Mouse (Mus musculus): ENCODE results near the gene Pi16. TPM values are rescaled to one million over a fixed set of nuclear protein-coding genes. Genes with fewer than 3 reads are reported as not detected.
A peak's percentile ranks its signal among the peaks of the same experiment; 100 is the strongest.
"Not testable (repeated sequence)": the region's sequence is repeated elsewhere in the genome, so short reads cannot be mapped to it uniquely, and the experiment has no call there.

The Pi16 gene
- 4.2 and 6.4 TPM in 2 replicates for polyA plus RNA-seq (2012; rRNA removed)

DNA sequence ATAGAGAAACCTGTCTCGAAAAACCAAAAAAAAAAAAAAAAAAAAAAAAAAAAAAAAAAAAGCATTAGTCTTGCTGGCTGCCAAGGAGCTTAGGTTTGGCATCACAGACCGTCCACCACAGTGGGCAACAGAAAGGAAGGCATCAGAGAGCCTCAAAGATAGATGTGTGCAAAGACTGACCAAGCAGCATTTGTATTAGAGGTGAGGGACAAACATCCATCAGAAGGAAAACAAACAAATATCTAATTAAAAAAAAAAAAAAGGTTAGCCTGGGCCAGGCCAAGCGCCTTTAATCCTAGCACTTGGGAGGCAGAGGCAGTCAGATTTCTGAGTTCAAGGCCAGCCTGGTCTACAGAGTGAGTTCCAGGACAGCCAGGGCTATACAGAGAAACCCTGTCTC is at the start of gene Pi16:
Gene Pi16, plus strand, starts transcription at position 301 of the 400 bp plus-strand sequence.
- not testable (repeated sequence) for H3K27ac ChIP-seq (ENCODE audit: insufficient read depth, low read length); H3K27me3 ChIP-seq (ENCODE audit: control insufficient read depth, insufficient read depth, low read length); DNase-seq (ENCODE audit: low read depth in 1 of 2, low spot score in 2 of 2); H3K36me3 ChIP-seq (ENCODE audit: control insufficient read depth, insufficient read depth, low read length); H3K4me3 ChIP-seq (ENCODE audit: extremely low read depth, insufficient read depth, insufficient read length); H3K4me1 ChIP-seq (ENCODE audit: control insufficient read depth, insufficient read depth, insufficient read length)
- WGBS: 88% methylated on average over 3 of the region's 3 CpGs

DNA sequence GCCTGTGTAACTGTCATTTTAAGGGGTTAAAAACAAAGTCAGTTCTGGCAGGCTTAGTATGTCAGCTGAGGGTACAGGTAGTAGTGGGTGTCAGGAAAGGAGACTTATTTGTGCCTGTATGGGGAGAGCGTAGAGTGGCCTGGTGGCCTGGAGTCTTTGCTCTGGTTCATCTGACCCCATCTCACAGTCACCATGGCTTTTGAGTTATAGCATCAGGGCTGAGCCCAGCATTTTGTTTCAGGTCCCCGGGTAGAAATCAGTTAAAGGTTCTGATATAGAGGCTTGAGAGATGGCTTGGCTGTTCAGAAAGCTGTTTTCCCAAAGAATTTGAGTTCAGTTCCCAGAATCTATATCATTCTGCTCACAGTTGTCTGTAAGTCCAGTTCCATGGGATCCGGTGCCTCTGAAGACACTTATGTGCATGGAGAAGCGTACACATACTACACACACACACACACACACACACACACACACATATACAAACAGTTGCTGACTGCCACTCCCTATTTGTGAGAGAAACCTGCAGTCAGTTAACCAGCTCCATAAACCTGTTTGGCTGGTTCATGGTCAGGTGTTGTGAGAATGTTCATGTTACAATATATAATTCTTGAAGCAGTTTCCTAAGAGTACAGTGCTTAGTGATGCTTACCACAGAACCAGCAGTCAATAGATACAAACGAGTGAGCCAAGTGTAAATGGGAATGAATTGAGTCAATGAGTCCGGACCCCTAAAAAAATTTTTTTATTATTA is 49.4 kb upstream of the Pi16 start:
- H3K4me1 ChIP-seq (ENCODE audit: control insufficient read depth, insufficient read depth, insufficient read length): peaks cover 7% of the 10 kb centered on the region; the same call in 1 of the 2 replicates
- TF ChIP-seq CTCF (IDR thresholded peaks at IDR 0.05; ENCODE audit: extremely low read depth, insufficient read depth, insufficient read length, insufficient replicate concordance): no peak
- no peak for TF ChIP-seq POLR2A (IDR thresholded peaks at IDR 0.05; ENCODE audit: low read depth, low read length)
- H3K27me3 ChIP-seq (ENCODE audit: control insufficient read depth, insufficient read depth, low read length): no peaks in the 10 kb centered on the region
- WGBS: 61% methylated on average over 6 of the region's 6 CpGs
- no peak overlapping the region for H3K27ac ChIP-seq (ENCODE audit: insufficient read depth, low read length)
- H3K36me3 ChIP-seq (ENCODE audit: control insufficient read depth, insufficient read depth, low read length): no peaks in the 10 kb centered on the region
- DNase-seq (ENCODE audit: low read depth in 1 of 2, low spot score in 2 of 2): no peak
- no peak overlapping the region for H3K4me3 ChIP-seq (ENCODE audit: extremely low read depth, insufficient read depth, insufficient read length)

DNA sequence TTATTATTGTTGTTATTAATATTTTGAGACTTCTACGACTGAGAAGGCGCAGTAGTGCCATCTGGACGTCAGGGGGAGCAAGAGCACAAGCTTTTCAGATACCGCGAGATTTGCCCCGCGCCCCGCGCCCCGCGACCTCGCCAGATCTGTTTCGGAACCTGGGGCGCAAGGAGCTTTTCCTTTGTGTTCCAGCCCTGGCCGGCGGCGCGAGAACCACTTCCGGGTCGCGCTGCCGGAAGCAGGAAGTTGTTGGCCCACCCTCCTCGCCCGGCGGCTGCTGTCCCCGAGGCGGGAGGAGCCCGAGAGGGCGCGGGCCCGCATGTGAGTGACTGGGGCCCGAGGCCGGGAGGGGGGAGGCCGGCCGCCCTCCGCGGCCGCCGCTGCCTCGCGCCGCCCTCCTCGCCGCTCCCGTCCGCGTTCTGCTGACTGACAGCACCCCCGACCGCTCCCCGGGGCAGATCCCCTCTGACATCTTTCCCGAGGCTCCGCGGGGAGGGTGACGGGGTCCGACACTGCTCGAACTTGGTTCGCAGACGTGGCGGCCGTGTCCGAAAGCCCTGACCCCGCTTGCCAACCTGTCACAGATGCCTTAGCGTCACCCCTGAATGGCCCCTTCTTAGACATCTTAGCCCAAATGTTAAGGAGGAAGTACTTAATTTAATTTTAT is 48.7 kb upstream of the Pi16 start, which contains the start of gene BC004004:
Gene BC004004, plus strand, starts transcription at position 107 of the 667 bp plus-strand sequence.
- H3K4me1 ChIP-seq (ENCODE audit: control insufficient read depth, insufficient read depth, insufficient read length): peaks cover 7% of the 10 kb centered on the region; the same call in 1 of the 2 replicates

DNA sequence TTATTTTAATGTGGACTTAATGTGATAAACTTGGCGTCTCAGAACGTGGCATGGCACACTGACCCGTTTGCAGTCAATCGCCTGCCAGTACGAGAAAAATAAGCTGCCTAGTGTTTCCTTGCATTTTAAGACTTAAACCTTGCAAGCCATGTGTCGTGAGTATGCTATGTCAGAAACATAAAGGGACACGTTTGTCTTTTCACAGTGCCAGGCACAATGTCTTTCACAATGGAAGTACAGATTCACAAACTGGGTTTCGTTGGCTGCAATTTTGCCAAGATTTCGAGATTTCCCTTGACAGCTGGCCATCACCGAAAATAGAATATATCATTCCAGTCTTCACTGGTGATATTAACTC is 48.2 kb upstream of the Pi16 start:
- peaks cover 7% of the 10 kb centered on the region; the same call in 1 of the 2 replicates for H3K4me1 ChIP-seq (ENCODE audit: control insufficient read depth, insufficient read depth, insufficient read length)
- no peaks in the 10 kb centered on the region for H3K36me3 ChIP-seq (ENCODE audit: control insufficient read depth, insufficient read depth, low read length)
- no peaks in the 10 kb centered on the region for H3K27me3 ChIP-seq (ENCODE audit: control insufficient read depth, insufficient read depth, low read length)
- TF ChIP-seq CTCF (IDR thresholded peaks at IDR 0.05; ENCODE audit: extremely low read depth, insufficient read depth, insufficient read length, insufficient replicate concordance) (no peak), POLR2A (IDR thresholded peaks at IDR 0.05; ENCODE audit: low read depth, low read length) (no peak)
- 10% methylated on average over 10 of the region's 10 CpGs for WGBS
- H3K27ac ChIP-seq (ENCODE audit: insufficient read depth, low read length): peak overlapping the region; percentile 92
- no peak for DNase-seq (ENCODE audit: low read depth in 1 of 2, low spot score in 2 of 2)
- H3K4me3 ChIP-seq (ENCODE audit: extremely low read depth, insufficient read depth, insufficient read length): peak overlapping the region; percentile 71

More for the DNA sequence above, 48.7 kb upstream of the Pi16 start, which contains the start of gene BC004004:
- TF ChIP-seq POLR2A (IDR thresholded peaks at IDR 0.05; ENCODE audit: low read depth, low read length) (peak; percentile 60), CTCF (IDR thresholded peaks at IDR 0.05; ENCODE audit: extremely low read depth, insufficient read depth, insufficient read length, insufficient replicate concordance) (peak; percentile 61; the same call in 1 of the 2 replicates)
- H3K4me3 ChIP-seq (ENCODE audit: extremely low read depth, insufficient read depth, insufficient read length): peak within 1 kb of the TSS; percentile 71
- H3K27ac ChIP-seq (ENCODE audit: insufficient read depth, low read length): peak within 1 kb of the TSS; percentile 92
- DNase-seq (ENCODE audit: low read depth in 1 of 2, low spot score in 2 of 2): peak; percentile 89 to 92
- H3K36me3 ChIP-seq (ENCODE audit: control insufficient read depth, insufficient read depth, low read length): no peaks in the 10 kb centered on the region
- H3K27me3 ChIP-seq (ENCODE audit: control insufficient read depth, insufficient read depth, low read length): no peaks in the 10 kb centered on the region
- WGBS: under 1% methylated on average over 43 of the region's 63 CpGs

DNA sequence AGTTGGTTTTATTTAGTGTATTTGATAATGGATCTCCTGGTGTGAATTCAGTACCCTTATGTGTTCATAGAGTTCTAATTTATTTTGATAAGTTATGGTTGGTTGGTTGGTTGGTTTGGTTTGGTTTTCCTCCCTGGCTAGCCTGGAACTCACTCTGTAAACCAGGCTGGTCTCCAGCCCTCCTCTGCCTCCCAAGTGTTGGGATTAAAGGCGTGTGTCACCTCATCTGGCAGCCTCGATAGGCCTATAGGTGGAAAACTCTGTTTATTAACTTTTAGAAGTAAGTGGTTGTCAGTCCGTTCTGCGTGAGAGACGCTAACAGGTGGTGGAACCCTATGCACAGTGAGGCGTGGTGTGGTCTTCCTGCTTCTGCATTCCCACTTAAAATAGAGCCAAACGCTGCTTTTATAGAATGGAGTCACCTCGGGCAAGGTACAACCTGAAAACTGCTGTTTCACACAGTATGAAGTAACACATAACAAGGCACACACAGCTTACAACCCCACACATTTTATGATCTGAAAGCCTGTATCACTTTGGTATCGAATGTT is 47.3 kb upstream of the Pi16 start:
- no peak for TF ChIP-seq CTCF (IDR thresholded peaks at IDR 0.05; ENCODE audit: extremely low read depth, insufficient read depth, insufficient read length, insufficient replicate concordance)
- TF ChIP-seq POLR2A (IDR thresholded peaks at IDR 0.05; ENCODE audit: low read depth, low read length): no peak
- peak in 1 of 2 experiments; percentile 41 for DNase-seq (ENCODE audit: low read depth in 1 of 2, low spot score in 2 of 2)
- Histone ChIP-seq H3K27me3 (ENCODE audit: control insufficient read depth, insufficient read depth, low read length) (no peaks in the 10 kb centered on the region), H3K4me3 (ENCODE audit: extremely low read depth, insufficient read depth, insufficient read length) (peak overlapping the region; percentile 17; the same call in 1 of the 2 replicates), H3K27ac (ENCODE audit: insufficient read depth, low read length) (peak overlapping the region; percentile 92), H3K4me1 (ENCODE audit: control insufficient read depth, insufficient read depth, insufficient read length) (peaks cover 3% of the 10 kb centered on the region; the same call in 1 of the 2 replicates), H3K36me3 (ENCODE audit: control insufficient read depth, insufficient read depth, low read length) (no peaks in the 10 kb centered on the region)
- 40% methylated on average over 9 of the region's 9 CpGs for WGBS

DNA sequence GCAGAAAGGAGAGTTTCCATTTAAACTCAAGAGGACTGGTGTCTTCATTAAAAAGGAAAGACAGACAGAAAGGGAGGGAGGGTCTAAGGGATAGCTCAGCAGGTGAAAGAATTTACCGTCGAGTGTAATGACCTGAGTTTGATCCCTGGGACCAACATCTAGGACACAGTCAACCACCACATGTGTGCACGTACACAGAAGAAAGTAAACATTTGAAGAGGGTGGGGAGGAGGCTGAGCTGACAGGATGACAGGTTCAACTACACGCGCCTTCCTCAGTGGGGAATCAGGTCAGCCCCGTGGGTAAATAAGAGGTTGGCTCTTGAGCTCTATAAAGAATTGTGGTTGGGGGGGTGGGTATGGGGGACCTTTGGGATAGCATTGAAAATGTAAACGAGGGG is 44.3 kb upstream of the Pi16 start:
- TF ChIP-seq CTCF (IDR thresholded peaks at IDR 0.05; ENCODE audit: extremely low read depth, insufficient read depth, insufficient read length, insufficient replicate concordance) (no peak), POLR2A (IDR thresholded peaks at IDR 0.05; ENCODE audit: low read depth, low read length) (no peak)
- Histone ChIP-seq H3K4me1 (ENCODE audit: control insufficient read depth, insufficient read depth, insufficient read length) (peaks cover 5% of the 10 kb centered on the region; the same call in 1 of the 2 replicates), H3K4me3 (ENCODE audit: extremely low read depth, insufficient read depth, insufficient read length) (no peak overlapping the region), H3K27ac (ENCODE audit: insufficient read depth, low read length) (no peak overlapping the region), H3K36me3 (ENCODE audit: control insufficient read depth, insufficient read depth, low read length) (0 out of 2 replicates have a peak, but pooled peaks cover 1% of the 10 kb centered on the region), H3K27me3 (ENCODE audit: control insufficient read depth, insufficient read depth, low read length) (no peaks in the 10 kb centered on the region)
- WGBS: 83% methylated on average over 7 of the region's 7 CpGs
- no peak for DNase-seq (ENCODE audit: low read depth in 1 of 2, low spot score in 2 of 2)
